Mouse (Mus musculus) MEL (cell line): Measurements from ENCODE around the gene Ptpn22.

Experiments
- BHLHE40 ChIP-seq: IDR thresholded peaks from 2 replicates; pipeline ENCODE4 v1.6.1; 2012; ENCODE audit warnings: low read depth, mild to moderate bottlenecking, inconsistent platforms, low read length, improper control_type of control experiment, borderline replicate concordance
- CTCF ChIP-seq, 3 experiments: IDR thresholded peaks in 2 of 3; conservative IDR thresholded peaks in 1 of 3; 2 replicates each; pipeline ENCODE4 v1.5.1; 2011 to 2012; ENCODE audit warnings: low read length in 3 of 3, low read depth in 2 of 3, mild to moderate bottlenecking in 2 of 3, improper control_type of control experiment in 1 of 3, inconsistent platforms in 1 of 3, mixed read lengths in 1 of 3, moderate library complexity in 1 of 3; ENCODE audit not compliant: control insufficient read depth in 1 of 3, insufficient read depth in 1 of 3, poor library complexity in 1 of 3, severe bottlenecking in 1 of 3
- MEF2A ChIP-seq: IDR thresholded peaks from 2 replicates; pipeline ENCODE4 v1.6.1; 2014; ENCODE audit warnings: low read depth, mild to moderate bottlenecking, inconsistent platforms, low read length, improper control_type of control experiment; ENCODE audit not compliant: poor library complexity, insufficient replicate concordance, severe bottlenecking; ENCODE audit errors: extremely low read depth
- MXI1 ChIP-seq: IDR thresholded peaks from 2 replicates; pipeline ENCODE4 v1.6.1; 2011; ENCODE audit warnings: mild to moderate bottlenecking, low read depth, low read length, improper control_type of control experiment
- MYC ChIP-seq: IDR thresholded peaks from 2 replicates; pipeline ENCODE4 v1.6.1; 2011; ENCODE audit warnings: low read depth, mild to moderate bottlenecking, low read length, improper control_type of control experiment, moderate library complexity
- SIN3A ChIP-seq: IDR thresholded peaks from 2 replicates; pipeline ENCODE4 v1.6.1; 2012; ENCODE audit warnings: low read length, improper control_type of control experiment, inconsistent platforms
- UBTF ChIP-seq: IDR thresholded peaks from 2 replicates; pipeline ENCODE4 v1.6.1; 2012; ENCODE audit warnings: low read depth, mild to moderate bottlenecking, inconsistent platforms, low read length, improper control_type of control experiment, moderate library complexity, borderline replicate concordance; ENCODE audit not compliant: insufficient read depth

DNA sequence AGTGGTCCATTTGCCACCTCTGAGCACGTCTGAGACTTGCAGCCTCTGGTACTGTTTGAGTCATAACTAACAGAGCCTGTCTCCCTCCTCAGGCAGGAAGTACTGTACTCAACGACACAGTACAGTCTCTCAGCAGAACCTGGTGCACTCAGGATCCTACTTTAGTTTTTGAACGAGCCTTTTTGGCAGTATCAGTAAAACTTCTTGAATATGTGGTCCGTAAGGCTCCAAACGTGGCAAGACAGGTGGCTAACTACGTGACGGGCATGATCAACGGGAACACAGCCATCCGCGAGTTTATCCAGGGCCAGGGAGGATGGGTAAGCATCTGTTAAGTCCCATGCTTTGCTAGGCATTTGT, 23.7 kb upstream of the Ptpn22 start:
- TF ChIP-seq CTCF (IDR thresholded peaks at IDR 0.05 in 2 of 3, conservative IDR thresholded peaks at IDR 0.05 in 1 of 3; ENCODE audit: control insufficient read depth in 1 of 3, insufficient read depth in 1 of 3, low read depth in 2 of 3, low read length in 3 of 3, poor library complexity in 1 of 3, severe bottlenecking in 1 of 3) (no peak), UBTF (no peak), MYC (no peak), MEF2A (no peak), BHLHE40 (no peak), SIN3A (no peak), MXI1 (no peak)
